Mouse (Mus musculus): ENCODE results near the gene Trpv2. TPM values are rescaled to one million over a fixed set of nuclear protein-coding genes. Genes with fewer than 3 reads are reported as not detected.

Trpv2 gene
- total and polyA plus RNA-seq, 3 experiments: 39.2 to 58.7 (median 46.2) TPM

DNA sequence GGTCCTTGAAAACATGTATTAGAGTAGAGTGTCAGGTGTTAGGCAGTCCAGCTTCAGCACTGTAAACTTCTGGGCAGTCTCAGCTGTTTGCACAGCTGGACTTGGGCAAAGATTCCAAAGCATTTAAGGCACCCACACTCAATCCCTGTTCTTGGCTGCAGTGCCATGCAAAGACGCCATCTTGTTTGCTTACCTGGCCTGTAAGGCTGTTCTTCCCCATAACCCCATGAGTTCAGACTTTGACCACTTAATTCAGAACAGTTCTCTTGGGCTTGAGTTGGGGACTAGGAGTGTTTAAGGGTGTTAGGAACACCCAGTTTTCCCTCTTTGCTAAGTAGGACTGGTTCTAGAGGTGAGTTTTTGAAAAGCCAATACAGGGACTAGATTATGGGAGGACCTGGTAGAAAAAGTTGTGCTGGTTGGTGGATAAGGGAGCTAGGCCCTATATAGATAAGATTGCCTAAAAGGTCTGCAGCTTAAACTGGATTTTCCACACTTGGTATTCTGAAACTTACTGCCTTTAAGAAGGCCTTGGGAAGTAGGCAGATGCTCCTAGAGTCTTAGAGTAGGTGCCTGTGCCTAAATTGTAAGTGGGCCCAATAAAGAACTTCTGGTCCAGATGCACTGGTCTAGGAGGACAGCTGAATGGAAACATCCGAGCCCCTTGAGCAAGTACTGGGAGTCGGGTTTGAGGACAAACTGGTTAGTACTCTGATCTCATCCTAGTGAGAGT lies 30.8 kb downstream of the Trpv2 start:
- H3K36me3 ChIP-seq (replicated peaks in 1 of 2; ENCODE audit: control insufficient read depth in 1 of 2, insufficient read depth in 1 of 2, low read length in 1 of 2): peaks cover 53 to 79% of the 10 kb centered on the region in 2 experiments
- H3K27me3 ChIP-seq (replicated peaks): no peaks in the 10 kb centered on the region
- H3K27ac ChIP-seq (ENCODE audit: insufficient read depth, low read depth): peak overlapping the region; percentile 34
- DNase-seq (ENCODE audit: extremely low read depth): peak; percentile 46
- dilution Hi-C loops (cut with MboI; ENCODE audit: extremely low pct_ligation_motif_present, extremely low pct_unique_long_range_greater_than_20kb, low sequenced_read_pairs) (no loop called here), in situ Hi-C loops (cut with MboI; ENCODE audit: low pct_ligation_motif_present, low pct_unique_long_range_greater_than_20kb, low sequenced_read_pairs) (no loop called here)
- H3K4me2 ChIP-seq (ENCODE audit: insufficient read depth, low read depth, poor library complexity, severe bottlenecking): peak overlapping the region; percentile 95
- TF ChIP-seq TBP (conservative IDR thresholded peaks at IDR 0.05; ENCODE audit: low read depth, low read length) (0 out of 2 replicates have a peak, but pooled peaks have one; percentile 2), SIN3A (IDR thresholded peaks at IDR 0.05; ENCODE audit: low read length) (0 out of 2 replicates have a peak, but pooled peaks have one; percentile 12), USF2 (conservative IDR thresholded peaks at IDR 0.05; ENCODE audit: low read depth, low read length) (no peak; the same call in 1 of the 2 replicates), POLR2AphosphoS2 (IDR thresholded peaks at IDR 0.05; ENCODE audit: low read depth, low read length) (peak; percentile 92), JUND (conservative IDR thresholded peaks at IDR 0.05; ENCODE audit: low read depth, low read length) (no peak), UBTF (IDR thresholded peaks at IDR 0.05; ENCODE audit: low read depth, low read length) (0 out of 2 replicates have a peak, but pooled peaks have one; percentile 65), MXI1 (IDR thresholded peaks at IDR 0.05; ENCODE audit: low read depth, low read length) (peak; percentile 11; the same call in 1 of the 2 replicates), BHLHE40 (IDR thresholded peaks at IDR 0.05; ENCODE audit: low read depth, low read length) (no peak), NELFE (IDR thresholded peaks at IDR 0.05; ENCODE audit: low read depth, low read length) (no peak; the same call in 1 of the 2 replicates)
- peak overlapping the region; percentile 99 for H3K9ac ChIP-seq (ENCODE audit: insufficient read depth, low read depth)
- no peaks in the 10 kb centered on the region for H3K9me3 ChIP-seq (replicated peaks; ENCODE audit: low read length)
- H3K4me1 ChIP-seq (ENCODE audit: control insufficient read depth in 1 of 2, insufficient read depth in 2 of 2): peaks cover 17 to 54% of the 10 kb centered on the region in 2 experiments
- peak overlapping the region; percentile 68 to 90 (median 69) for H3K4me3 ChIP-seq (replicated peaks in 1 of 3; ENCODE audit: low read depth in 2 of 3, low read length in 2 of 3, poor library complexity in 1 of 3)
- H3K79me2 ChIP-seq (replicated peaks; ENCODE audit: control insufficient read depth, extremely low read depth, insufficient read depth, poor library complexity, severe bottlenecking): peaks cover 28% of the 10 kb centered on the region

DNA sequence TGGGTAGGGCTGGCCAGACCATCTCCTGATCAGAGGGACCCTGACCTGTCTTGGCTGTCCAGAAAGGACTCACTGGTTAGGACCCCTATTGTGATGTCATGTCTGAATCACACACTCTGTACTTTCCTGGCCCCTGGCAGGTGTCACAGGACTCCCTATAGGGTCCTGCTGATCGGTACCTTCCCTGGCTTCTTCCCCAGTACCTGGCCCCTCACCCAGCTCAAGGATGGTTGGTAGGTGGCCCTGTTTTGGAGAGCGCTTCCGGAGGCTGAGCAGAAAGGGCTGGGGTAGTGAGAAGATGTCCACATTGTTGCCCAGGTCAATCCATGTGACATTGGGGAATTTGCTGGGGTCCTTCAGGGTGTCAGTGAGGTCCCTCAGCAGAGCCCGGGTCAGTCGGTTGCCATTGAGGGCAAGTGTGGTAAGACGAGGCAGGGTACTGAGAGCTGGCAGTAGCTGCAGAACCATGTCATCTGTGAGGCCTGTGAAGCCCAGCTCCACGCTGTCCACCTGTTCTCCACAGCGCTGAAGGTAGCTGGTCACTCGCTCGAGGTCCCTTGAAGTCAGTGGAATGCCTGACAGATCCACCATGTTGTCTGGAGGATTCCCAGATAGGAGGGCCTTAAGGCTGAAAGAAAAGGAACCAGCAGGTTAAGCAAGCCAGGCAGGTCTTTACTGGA lies 31.5 kb downstream of the Trpv2 start:
- H3K79me2 ChIP-seq (replicated peaks; ENCODE audit: control insufficient read depth, extremely low read depth, insufficient read depth, poor library complexity, severe bottlenecking): peaks cover 28% of the 10 kb centered on the region
- H3K27ac ChIP-seq (ENCODE audit: insufficient read depth, low read depth): peak overlapping the region; percentile 34
- H3K4me2 ChIP-seq (ENCODE audit: insufficient read depth, low read depth, poor library complexity, severe bottlenecking): peak overlapping the region; percentile 95
- H3K4me1 ChIP-seq (ENCODE audit: control insufficient read depth in 1 of 2, insufficient read depth in 2 of 2): peaks cover 17 to 54% of the 10 kb centered on the region in 2 experiments
- dilution Hi-C loops (cut with MboI; ENCODE audit: extremely low pct_ligation_motif_present, extremely low pct_unique_long_range_greater_than_20kb, low sequenced_read_pairs) (no loop called here), in situ Hi-C loops (cut with MboI; ENCODE audit: low pct_ligation_motif_present, low pct_unique_long_range_greater_than_20kb, low sequenced_read_pairs) (no loop called here)
- peak overlapping the region; percentile 99 for H3K9ac ChIP-seq (ENCODE audit: insufficient read depth, low read depth)
- peaks cover 50 to 76% of the 10 kb centered on the region in 2 experiments for H3K36me3 ChIP-seq (replicated peaks in 1 of 2; ENCODE audit: control insufficient read depth in 1 of 2, insufficient read depth in 1 of 2, low read length in 1 of 2)
- no peaks in the 10 kb centered on the region for H3K27me3 ChIP-seq (replicated peaks)
- TF ChIP-seq USF1 (IDR thresholded peaks at IDR 0.05; ENCODE audit: low read depth, low read length): no peak
- peak; percentile 61 for TF ChIP-seq NELFE (IDR thresholded peaks at IDR 0.05; ENCODE audit: low read depth, low read length)
- no peak for TF ChIP-seq PAX5 (IDR thresholded peaks at IDR 0.05; ENCODE audit: low read length)
- TF ChIP-seq IRF4 (IDR thresholded peaks at IDR 0.05; ENCODE audit: low read depth, low read length): no peak
- no peak for TF ChIP-seq CTCF (conservative IDR thresholded peaks at IDR 0.05 in 1 of 2, IDR thresholded peaks at IDR 0.05 in 1 of 2; ENCODE audit: low read depth in 2 of 2, low read length in 2 of 2)
- TF ChIP-seq ZMIZ1 (IDR thresholded peaks at IDR 0.05; ENCODE audit: low read depth, low read length): peak; percentile 92; the same call in 1 of the 2 replicates
- 0 out of 2 replicates have a peak, but pooled peaks have one; percentile 40 for TF ChIP-seq RCOR1 (conservative IDR thresholded peaks at IDR 0.05; ENCODE audit: low read depth, low read length)
- no peak for TF ChIP-seq KAT2A (IDR thresholded peaks at IDR 0.05; ENCODE audit: insufficient replicate concordance, low read length)
- TF ChIP-seq TBP (conservative IDR thresholded peaks at IDR 0.05; ENCODE audit: low read depth, low read length): 0 out of 2 replicates have a peak, but pooled peaks have one; percentile 7
- TF ChIP-seq POLR2AphosphoS2 (IDR thresholded peaks at IDR 0.05; ENCODE audit: low read depth, low read length): peak; percentile 51; the same call in 1 of the 2 replicates
- peak; percentile 58 for TF ChIP-seq CHD2 (IDR thresholded peaks at IDR 0.05; ENCODE audit: low read length)
- peak; percentile 75 for TF ChIP-seq POLR2A (IDR thresholded peaks at IDR 0.05; ENCODE audit: low read depth, low read length)
- peak; percentile 35; the same call in 1 of the 2 replicates for TF ChIP-seq MEF2A (IDR thresholded peaks at IDR 0.05; ENCODE audit: borderline replicate concordance, low read depth, low read length)
- peak; percentile 57 for DNase-seq (ENCODE audit: extremely low read depth)
- H3K9me3 ChIP-seq (replicated peaks; ENCODE audit: low read length): no peaks in the 10 kb centered on the region
- peak overlapping the region in 2 of 3 experiments; percentile 10 to 68 for H3K4me3 ChIP-seq (replicated peaks in 1 of 3; ENCODE audit: low read depth in 2 of 3, low read length in 2 of 3, poor library complexity in 1 of 3)

Measured in CH12.LX (cell line).